In genomic region chr7:19664955-19665841, GRCm38 (mm10) we compare ENCODE assay signal across 7 mouse cellular contexts. TPM values are rescaled to one million over a fixed set of nuclear protein-coding genes. Genes with fewer than 3 reads are reported as not detected.
DNase-seq lines count a peak whose midpoint lies in the region; ATAC-seq and TF ChIP-seq lines count a peak whose summit lies in the region.

Gene Clptm1 (minus strand): TSS chr7:19665033.

- peak; percentile 98 for DNase-seq in adrenal gland, postnatal 10 days
- DNase-seq in embryonic facial prominence, embryonic 10.5 days (ENCODE audit: low spot score) = peak; percentile 99
- peak; percentile 81 for DNase-seq in gonadal fat pad, adult 2 months (ENCODE audit: low read depth)
- DNase-seq in left cerebral cortex, postnatal 4 days = peak; percentile 97

- peak within 1 kb of the TSS; percentile 93 for H3K4me3 ChIP-seq in embryonic facial prominence, embryonic 10.5 days
- peak within 1 kb of the TSS; percentile 99 for H3K4me3 ChIP-seq in intestine, postnatal 0 days (ENCODE audit: low read depth, low read length)
- H3K4me3 ChIP-seq in midbrain, embryonic 12.5 days = peak within 1 kb of the TSS; percentile 100
- peak within 1 kb of the TSS; percentile 95 for H3K4me3 ChIP-seq in small intestine, adult 2 months (ENCODE audit: low read depth, low read length)

- peak; percentile 76; the same call in 1 of the 2 replicates for TF ChIP-seq POLR2A in small intestine, adult 2 months (IDR thresholded peaks at IDR 0.05; ENCODE audit: low read depth, low read length)

- peak within 1 kb of the TSS; percentile 98 for H3K9ac ChIP-seq in intestine, postnatal 0 days (ENCODE audit: low read depth, low read length)
- peak within 1 kb of the TSS; percentile 99 for H3K9ac ChIP-seq in midbrain, embryonic 12.5 days (replicated peaks)

- H3K27ac ChIP-seq in embryonic facial prominence, embryonic 10.5 days (replicated peaks) = peak within 1 kb of the TSS; percentile 92
- peak within 1 kb of the TSS; percentile 91 for H3K27ac ChIP-seq in intestine, postnatal 0 days (ENCODE audit: low read depth, low read length)
- H3K27ac ChIP-seq in midbrain, embryonic 12.5 days (replicated peaks) = peak within 1 kb of the TSS; percentile 93
- peak within 1 kb of the TSS; percentile 94 for H3K27ac ChIP-seq in small intestine, adult 2 months (ENCODE audit: insufficient read depth, low read depth, low read length)

- H3K27me3 ChIP-seq in embryonic facial prominence, embryonic 10.5 days (replicated peaks; ENCODE audit: low read depth, poor library complexity, severe bottlenecking) = no peaks in the 10 kb centered on the region
- no peaks in the 10 kb centered on the region for H3K27me3 ChIP-seq in intestine, postnatal 0 days (replicated peaks; ENCODE audit: control insufficient read depth, insufficient read depth, low read length)
- H3K27me3 ChIP-seq in midbrain, embryonic 12.5 days = 0 out of 2 replicates have a peak, but pooled peaks cover 3% of the 10 kb centered on the region
- H3K27me3 ChIP-seq in small intestine, adult 2 months (ENCODE audit: control insufficient read depth, insufficient read depth, low read length) = no peaks in the 10 kb centered on the region

- TF ChIP-seq CTCF in intestine, postnatal 0 days (IDR thresholded peaks at IDR 0.05; ENCODE audit: low read depth) = peak; percentile 79
- TF ChIP-seq CTCF in small intestine, adult 2 months (IDR thresholded peaks at IDR 0.05; ENCODE audit: extremely low read depth, insufficient read length, insufficient replicate concordance, low read depth, low read length) = no peak

- ATAC-seq in intestine, postnatal 0 days = peak; percentile 88
- peak; percentile 88 for ATAC-seq in midbrain, embryonic 12.5 days (ENCODE audit: low FRiP score, low read depth)

- peaks cover 29% of the 10 kb centered on the region for H3K36me3 ChIP-seq in embryonic facial prominence, embryonic 10.5 days (replicated peaks)
- peaks cover 9% of the 10 kb centered on the region; the same call in 1 of the 2 replicates for H3K36me3 ChIP-seq in intestine, postnatal 0 days (ENCODE audit: control insufficient read depth, insufficient read depth)
- H3K36me3 ChIP-seq in midbrain, embryonic 12.5 days = peaks cover 7% of the 10 kb centered on the region; the same call in 1 of the 2 replicates
- peaks cover 3% of the 10 kb centered on the region for H3K36me3 ChIP-seq in small intestine, adult 2 months (ENCODE audit: control insufficient read depth, insufficient read depth, low read length)

- H3K4me1 ChIP-seq in embryonic facial prominence, embryonic 10.5 days = peaks cover 27% of the 10 kb centered on the region
- H3K4me1 ChIP-seq in intestine, postnatal 0 days (replicated peaks; ENCODE audit: control insufficient read depth, insufficient read depth, low read length) = peaks cover 10% of the 10 kb centered on the region; the same call in 1 of the 2 replicates
- peaks cover 25% of the 10 kb centered on the region for H3K4me1 ChIP-seq in midbrain, embryonic 12.5 days
- peaks cover 10% of the 10 kb centered on the region; the same call in 1 of the 2 replicates for H3K4me1 ChIP-seq in small intestine, adult 2 months (ENCODE audit: control insufficient read depth, insufficient read depth, insufficient read length, low read length)

- WGBS in embryonic facial prominence, embryonic 10.5 days = under 1% methylated on average over 63 of the region's 63 CpGs
- under 1% methylated on average over 59 of the region's 63 CpGs for WGBS in intestine, postnatal 0 days
- under 1% methylated on average over 62 of the region's 63 CpGs for WGBS in midbrain, embryonic 12.5 days
- under 1% methylated on average over 62 of the region's 63 CpGs for WGBS in small intestine, adult 2 months

- no peaks in the 10 kb centered on the region for H3K9me3 ChIP-seq in embryonic facial prominence, embryonic 10.5 days
- no peaks in the 10 kb centered on the region for H3K9me3 ChIP-seq in intestine, postnatal 0 days (ENCODE audit: control insufficient read depth)
- H3K9me3 ChIP-seq in midbrain, embryonic 12.5 days = no peaks in the 10 kb centered on the region

- H3K4me2 ChIP-seq in intestine, postnatal 0 days (replicated peaks; ENCODE audit: low read depth) = peak within 1 kb of the TSS; percentile 83
- H3K4me2 ChIP-seq in midbrain, embryonic 12.5 days (replicated peaks) = peak within 1 kb of the TSS; percentile 86

- intact Hi-C loops in left cerebral cortex, postnatal 4 days (cut with DNase I) = no loop called here

RNA-seq across cellular contexts. Expression of gene Clptm1, which starts in this region (rescaled TPM):
- 100 to 1,000 TPM; 108 to 117 TPM for total RNA-seq in adrenal gland, postnatal 10 days (2021)
- polyA plus RNA-seq in embryonic facial prominence, embryonic 10.5 days (2016; fragmentation: Nextera tagmentation; extraction: Ambion mirVana) = 82.7 and 86.4 TPM in 2 replicates
- 152 and 174 TPM in 2 replicates for polyA plus RNA-seq in gonadal fat pad, adult 2 months (2012; rRNA removed)
- 66.1 and 70.6 TPM in 2 replicates for polyA plus RNA-seq in intestine, postnatal 0 days (2015; fragmentation: Nextera tagmentation; extraction: Ambion mirVana)
- total RNA-seq in left cerebral cortex, postnatal 4 days (2021) = 100 to 1,000 TPM; 105 to 115 TPM
- 103 and 106 TPM in 2 replicates for polyA plus RNA-seq in midbrain, embryonic 12.5 days (2016; fragmentation: Nextera tagmentation; extraction: Ambion mirVana)
- polyA plus RNA-seq in small intestine, adult 2 months (2012; rRNA removed) = 70.5 and 141 TPM in 2 replicates

Comparison
In these comparisons a context has a peak if more than half of its experiments do, and no peak if none do; other contexts are left out.
1. Peak in every context shown above with its lines: DNase-seq, ATAC-seq, H3K4me3 ChIP-seq and H3K27ac ChIP-seq.